Mouse (Mus musculus): Measurements from ENCODE around the gene Cbx1. TPM values are rescaled to one million over a fixed set of nuclear protein-coding genes. Genes with fewer than 3 reads are reported as not detected.
"Not testable (repeated sequence)": the region's sequence is repeated elsewhere in the genome, so short reads cannot be mapped to it uniquely, and the experiment has no call there.

Cbx1 gene
- polyA plus RNA-seq, 2 experiments from 2014 or later = 56.8 to 60.2 TPM

DNA sequence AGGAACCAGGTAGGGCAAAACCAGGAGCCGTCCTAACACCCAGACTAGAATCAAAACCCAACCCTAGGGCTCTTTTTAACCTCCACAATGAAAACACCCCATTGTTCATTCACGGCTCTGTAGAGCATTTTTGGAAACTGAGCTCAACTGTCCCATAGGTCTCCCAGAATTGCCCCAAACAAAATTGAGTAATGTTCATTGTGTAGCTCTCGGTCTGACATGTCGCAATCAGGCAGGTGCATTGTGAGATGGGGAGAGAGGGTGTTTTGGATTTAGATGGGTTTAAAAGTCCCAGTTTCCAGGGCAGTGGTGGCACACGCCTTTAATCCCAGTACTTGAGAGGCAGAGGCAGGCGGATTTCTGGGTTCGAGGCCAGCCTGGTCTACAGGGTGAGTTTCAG is 50.5 kb downstream of the Cbx1 start:
- no peak for ATAC-seq

DNA sequence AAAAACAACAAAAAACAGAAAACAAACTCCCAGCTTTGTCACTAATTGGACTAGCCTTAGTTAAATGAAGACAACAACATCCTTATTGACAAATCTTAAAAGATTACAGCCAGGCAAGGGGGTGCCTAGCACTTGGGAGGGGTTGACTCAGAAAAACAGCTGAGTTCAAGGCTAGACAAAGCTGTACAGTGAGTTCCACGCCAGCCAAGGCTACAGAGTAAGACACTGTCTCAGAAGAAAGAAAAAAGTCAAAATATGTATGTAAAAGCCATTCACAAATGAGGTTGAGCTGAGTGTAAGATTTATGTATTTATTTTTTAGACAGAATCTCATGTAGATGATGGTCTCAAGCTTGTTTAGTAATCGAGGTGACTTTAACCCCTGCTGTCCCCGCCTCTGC is 51.0 kb downstream of the Cbx1 start:
- ATAC-seq = no peak

DNA sequence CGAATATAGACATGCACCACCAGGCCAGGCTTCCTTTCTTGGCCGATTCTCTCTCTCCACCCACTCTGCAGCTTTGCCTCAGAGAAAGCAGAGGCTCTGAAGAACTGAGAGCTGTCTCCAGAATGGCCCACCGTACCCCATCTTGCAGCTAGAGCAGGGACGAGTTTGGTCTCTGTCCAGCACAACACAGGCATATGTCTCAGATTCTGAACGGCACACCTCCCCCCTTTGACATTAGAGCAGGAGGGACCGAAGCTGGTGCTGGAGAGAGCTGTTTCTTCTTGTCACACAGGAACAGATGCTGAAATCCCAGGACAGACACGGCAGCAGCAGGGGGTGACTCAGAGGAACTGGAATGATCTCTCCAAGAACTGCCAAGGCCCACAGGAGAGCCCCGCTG is 51.4 kb downstream of the Cbx1 start:
- no peak for ATAC-seq

- ATAC-seq = no peak
Observed at GRCm38 (mm10) chr11:96843627-96844026, 54.7 kb downstream of the Cbx1 start.

DNA sequence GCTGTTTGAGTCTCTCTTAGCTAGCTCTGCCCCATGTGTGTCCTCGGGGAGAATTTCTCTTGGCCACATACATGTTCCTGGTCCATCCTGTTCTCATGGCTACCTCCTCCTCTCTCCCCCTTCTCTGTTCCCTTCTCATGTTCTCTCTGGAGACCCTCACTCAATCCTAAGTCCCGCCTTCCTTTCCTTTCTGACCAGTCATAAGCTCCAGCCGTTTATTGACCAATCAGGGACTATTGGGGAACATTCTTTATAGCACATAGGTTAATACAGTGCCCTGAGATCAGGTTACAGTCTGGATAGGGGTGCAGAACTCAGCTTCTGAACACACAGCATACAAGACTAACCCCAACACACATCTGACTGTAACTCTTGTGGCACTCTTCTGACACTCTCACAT is 58.3 kb downstream of the Cbx1 start:
- no peak for ATAC-seq

DNA sequence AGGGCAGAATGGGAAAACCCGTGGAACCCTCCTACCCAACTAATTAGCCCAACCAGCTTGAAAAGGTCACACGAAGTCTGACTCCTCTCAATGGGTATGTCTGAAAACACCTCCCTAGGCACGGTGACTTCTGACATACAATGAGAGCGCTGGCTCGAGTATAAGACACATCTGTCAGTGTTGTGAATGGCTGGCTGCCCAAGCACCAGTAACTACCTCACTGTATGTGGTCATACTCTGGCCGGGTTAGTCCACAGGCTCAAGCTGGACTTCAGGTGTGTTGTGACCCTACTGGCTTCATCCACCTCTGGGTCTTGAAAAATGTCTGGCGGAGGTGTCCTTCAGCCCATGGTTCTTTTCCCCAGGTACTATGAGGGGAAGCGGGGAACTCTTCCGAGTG is 59.8 kb downstream of the Cbx1 start:
- ATAC-seq = no peak

GRCm38 (mm10) chr11:96849145-96849544 is 60.2 kb downstream of the Cbx1 start:
- not testable (repeated sequence) for ATAC-seq

DNA sequence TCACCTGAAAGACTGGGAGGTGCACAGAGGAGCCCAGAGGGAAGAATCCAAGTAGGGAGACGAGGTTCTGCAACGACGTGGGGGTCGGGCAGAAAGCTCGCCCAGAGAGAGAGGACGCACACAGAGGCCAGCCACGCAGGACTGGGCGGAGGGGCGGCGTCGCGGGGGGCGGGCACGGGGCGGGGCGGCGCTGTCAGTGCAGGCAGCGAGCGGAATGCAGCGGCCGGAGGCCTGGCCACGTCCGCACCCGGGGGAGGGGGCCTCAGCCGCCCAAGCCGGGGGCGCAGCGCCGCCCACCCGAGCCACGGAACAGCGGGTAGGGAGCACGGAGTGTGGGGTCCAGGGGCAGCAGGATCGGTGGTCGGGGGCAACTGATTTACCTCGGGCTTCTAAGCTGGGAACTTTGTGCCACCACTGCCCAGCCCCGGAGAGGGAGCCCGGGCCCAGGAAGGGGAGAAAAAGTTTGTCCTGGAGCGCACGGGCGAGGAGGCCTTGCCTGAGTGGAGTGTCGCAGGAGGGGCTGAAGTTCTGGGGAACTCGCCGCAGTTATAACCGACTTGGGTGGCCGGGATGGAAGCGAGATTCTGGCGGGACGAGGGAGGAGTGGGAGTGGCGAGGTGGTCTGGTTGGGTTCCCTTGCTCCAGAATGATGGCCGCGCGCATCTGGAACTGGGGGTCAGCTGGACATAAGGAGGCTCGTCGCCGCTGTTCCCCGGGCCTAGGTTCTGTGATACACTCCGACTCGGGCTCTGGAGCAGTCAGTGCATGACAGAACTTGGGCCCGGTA is 60.9 kb downstream of the Cbx1 start, which contains the start of gene Copz2:
TSS of gene Copz2 (plus strand) at position 190 of the 787 bp plus-strand sequence.
- ATAC-seq = no peak

DNA sequence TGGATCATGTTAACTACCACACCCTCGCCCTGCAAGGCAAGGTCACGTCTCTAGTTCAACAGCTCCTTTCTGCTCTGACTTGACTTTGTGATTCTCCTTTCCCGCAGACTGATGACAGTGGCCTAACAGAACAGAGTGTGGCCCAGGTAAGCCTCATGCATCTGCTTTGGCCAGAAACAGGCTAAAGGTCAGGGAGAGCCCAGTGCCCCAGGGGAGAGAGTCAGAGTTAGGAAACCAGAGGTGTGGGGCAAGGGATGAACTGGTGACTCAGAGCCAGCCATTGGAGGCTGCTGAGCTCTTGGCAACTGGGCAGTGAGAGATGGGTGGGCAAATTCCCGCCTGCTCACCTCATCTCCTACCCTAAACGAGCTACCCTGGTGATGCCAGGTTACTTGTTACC is 68.5 kb downstream of the Cbx1 start:
- no peak for ATAC-seq

Other genes starting within 250 kb of the Cbx1 start
- gene Snx11, start 11.6 kb upstream of the Cbx1 start, polyA plus RNA-seq (2017; shearing (Covaris generic)) = 10 to 100 TPM; 15.4 to 21.8 TPM
- 10 to 100 TPM; 19.7 to 22.1 TPM for gene Nfe2l1, start 40.8 kb downstream of the Cbx1 start, polyA plus RNA-seq (2017; shearing (Covaris generic))
- gene Copz2, start 60.7 kb downstream of the Cbx1 start, polyA plus RNA-seq (2017; shearing (Covaris generic)) = not detected
- gene Cdk5rap3, start 127.4 kb downstream of the Cbx1 start, polyA plus RNA-seq (2017; shearing (Covaris generic)) = 10 to 100 TPM; 86.7 to 92.1 TPM
- under 1 TPM in 1 of 2 experiments, not detected in 1; 0.15 TPM for gene Prr15l, start 139.0 kb downstream of the Cbx1 start, polyA plus RNA-seq (2017; shearing (Covaris generic))
- gene Pnpo, start 154.9 kb downstream of the Cbx1 start, polyA plus RNA-seq (2017; shearing (Covaris generic)) = 10 to 100 TPM; 25.6 to 33.4 TPM
- gene Sp2, start 193.8 kb downstream of the Cbx1 start, polyA plus RNA-seq (2017; shearing (Covaris generic)) = 10 to 100 TPM; 22.5 to 26.6 TPM
- not detected for gene Sp6, start 224.3 kb downstream of the Cbx1 start, polyA plus RNA-seq (2017; shearing (Covaris generic))
- 10 to 100 TPM in 1 of 2 experiments, 1 to 10 TPM in 1; 5.4 to 10.6 TPM for gene Scrn2, start 240.8 kb downstream of the Cbx1 start, polyA plus RNA-seq (2017; shearing (Covaris generic))